Mouse (Mus musculus) adrenal gland, adult 18-20 months (tissue): ENCODE measurements around the gene Pdzd2. TPM values are rescaled to one million over a fixed set of nuclear protein-coding genes. Genes with fewer than 3 reads are reported as not detected.

Source experiments
- DNase-seq, 2 experiments: peaks; one replicate each; pipeline ENCODE4 v3.0.0; 2021 to 2022; ENCODE audit warnings: low spot score in 2 of 2
- long read RNA-seq, 2 experiments: library from polyadenylated mRNA; stranded (forward); transcript quantifications; one replicate each; pipeline ENCODE4 v2.0.0; 2021
- total RNA-seq, 2 experiments: library from RNA; stranded (reverse); gene quantifications; 1 replicate in 1 of 2; 2 replicates in 1 of 2; pipeline ENCODE4 v1.2.3; 2021

Pdzd2 gene
- 10 to 100 TPM; 15.0 to 26.0 TPM for total RNA-seq
- long read RNA-seq, experiment 1, partial matches to known transcripts: 1 of 2 reads
- long read RNA-seq, experiment 1, other reads (novel, unspliced or antisense): 1 of 2 reads
- long read RNA-seq, experiment 2, partial matches to known transcripts: 2 of 4 reads
- long read RNA-seq, experiment 2, other reads (novel, unspliced or antisense): 1 of 4 reads

DNA sequence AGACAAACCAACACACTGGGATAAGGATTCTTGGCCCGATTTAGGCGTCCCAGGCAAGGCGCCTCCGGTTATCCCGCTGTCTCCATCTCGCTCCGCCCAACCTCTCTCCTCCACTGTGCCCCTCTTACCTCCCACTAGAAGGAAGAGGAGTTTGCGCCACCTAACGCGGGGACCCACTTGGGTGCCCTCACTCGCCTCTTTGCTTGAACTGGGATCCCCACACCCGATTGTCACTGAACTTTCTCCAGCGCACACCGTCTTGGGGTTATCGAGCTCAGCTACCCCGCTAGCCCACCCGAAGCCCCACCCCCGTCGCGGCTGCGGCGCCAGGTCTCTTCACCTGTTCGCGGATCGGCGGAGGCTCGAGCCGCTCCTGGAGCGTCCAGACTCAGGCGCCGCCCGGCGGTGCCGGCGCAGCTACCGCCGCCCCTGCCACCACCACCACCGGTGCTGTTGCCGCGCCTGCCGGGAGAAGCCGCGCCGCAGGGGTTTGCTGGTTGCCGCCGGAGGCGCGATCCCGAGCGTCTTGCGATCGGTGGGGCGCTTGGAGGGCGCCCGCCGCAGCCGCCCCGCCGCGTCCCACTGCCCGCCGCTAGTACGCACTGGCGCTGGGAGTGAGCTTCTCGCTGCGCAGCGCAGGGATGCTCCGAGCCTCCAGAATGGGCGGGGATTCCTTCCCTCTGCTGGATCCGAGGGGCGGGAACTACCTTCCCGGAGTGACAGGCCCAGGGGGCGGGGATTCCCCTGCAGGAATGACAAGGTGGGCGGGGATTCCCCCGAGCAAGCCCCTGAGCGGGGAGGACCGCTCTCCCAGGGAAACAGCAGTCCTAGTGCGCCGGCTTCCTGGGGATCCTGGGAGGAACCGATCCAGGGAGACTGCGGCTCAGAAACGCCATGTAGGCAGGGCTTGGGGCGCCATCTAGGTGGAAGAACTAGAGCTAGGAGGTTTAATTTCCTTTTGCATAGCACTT, at the start of gene Pdzd2:
Gene Pdzd2 (minus strand): TSS at position 648 of the 971 bp plus-strand sequence.
- DNase-seq: peak; percentile 83 to 87

DNA sequence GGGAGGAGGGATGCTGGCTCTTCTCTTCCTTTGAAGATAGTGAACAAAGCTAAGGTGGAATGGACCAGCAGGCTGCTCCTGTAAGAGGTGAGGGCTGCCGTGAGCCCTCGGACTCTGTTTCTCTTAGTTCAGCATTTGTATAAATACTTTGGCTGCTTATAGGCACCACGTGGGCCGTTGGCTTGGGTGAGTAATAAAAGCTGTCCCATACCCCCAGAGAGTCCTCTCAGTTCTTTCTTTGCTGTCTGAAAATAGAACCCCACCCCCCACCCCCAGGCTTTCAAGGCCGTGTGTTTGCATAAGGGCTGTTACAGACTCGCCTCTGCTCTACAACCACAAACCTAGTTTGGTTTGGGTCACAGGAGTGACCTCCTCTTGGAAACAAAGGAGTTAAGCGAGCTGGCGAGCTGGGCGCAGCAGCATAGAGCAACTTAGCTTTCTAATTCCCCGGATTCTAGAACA, 49.7 kb upstream of the Pdzd2 start:
- DNase-seq: no peak

DNA sequence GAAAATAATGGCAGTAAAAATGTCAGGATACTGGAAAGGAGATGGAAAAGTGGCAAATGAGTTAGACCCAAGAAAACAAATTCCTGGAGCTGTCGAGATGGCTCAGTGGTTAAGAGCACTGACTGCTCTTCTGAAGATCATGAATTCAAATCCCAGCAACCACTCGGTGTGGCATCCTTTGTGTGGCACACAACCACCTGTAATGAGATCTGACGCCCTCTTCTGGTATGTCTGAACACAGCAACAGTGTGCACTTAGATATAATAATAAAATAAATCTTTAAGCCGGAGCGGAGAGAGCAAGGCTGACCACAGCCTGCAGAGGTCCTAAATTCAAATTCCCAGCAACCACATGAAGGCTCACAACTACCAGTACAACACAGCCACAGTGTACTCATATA, 48.8 kb upstream of the Pdzd2 start:
- no peak for DNase-seq

DNA sequence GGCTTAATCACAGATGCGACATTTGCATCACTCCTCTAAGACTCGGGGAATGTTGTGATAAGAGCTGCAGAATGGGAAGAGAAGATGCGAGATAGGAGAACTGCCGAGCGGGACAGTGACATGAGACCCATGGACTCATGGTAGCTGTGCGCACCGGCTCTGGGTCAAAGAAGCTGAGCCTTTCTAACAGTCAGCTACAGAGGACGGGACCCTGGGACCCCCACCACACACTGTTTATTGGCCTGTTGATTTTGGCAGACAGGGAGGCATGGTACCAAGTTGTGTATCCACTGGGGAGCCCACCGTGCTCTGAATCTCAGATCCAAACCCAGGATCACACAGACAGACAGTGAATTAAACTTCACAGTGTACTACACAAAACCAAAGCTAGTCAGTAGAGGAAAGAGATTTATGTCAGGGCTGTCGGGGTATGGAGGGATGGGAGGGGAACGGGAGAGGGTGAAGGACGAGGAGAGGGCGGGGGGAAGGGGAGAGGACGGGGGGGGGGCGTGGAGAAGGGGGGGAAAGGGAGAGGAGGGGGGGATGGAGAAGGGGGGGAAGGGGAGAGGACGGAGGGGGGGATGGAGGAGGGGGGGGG, 42.1 kb upstream of the Pdzd2 start:
- DNase-seq: no peak

DNA sequence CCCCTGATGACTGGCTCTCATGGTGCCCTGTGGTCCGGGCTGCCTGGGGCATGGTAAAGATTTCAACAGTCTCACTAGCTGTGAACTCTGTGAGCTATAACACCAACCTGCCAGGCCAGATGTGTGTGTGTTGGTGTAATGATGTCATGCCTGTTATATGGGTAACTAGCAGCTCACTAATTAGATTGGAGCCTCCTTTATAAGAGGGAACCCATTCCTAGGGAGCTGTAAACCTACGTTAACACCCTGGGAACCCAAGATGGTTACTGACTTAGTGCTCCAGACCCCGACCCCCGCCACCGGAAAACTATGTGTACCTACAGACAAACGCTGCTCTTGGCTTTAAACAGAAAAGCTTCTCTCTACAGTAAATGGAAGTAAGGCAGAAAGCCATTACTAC, 41.6 kb upstream of the Pdzd2 start:
- DNase-seq: no peak

DNA sequence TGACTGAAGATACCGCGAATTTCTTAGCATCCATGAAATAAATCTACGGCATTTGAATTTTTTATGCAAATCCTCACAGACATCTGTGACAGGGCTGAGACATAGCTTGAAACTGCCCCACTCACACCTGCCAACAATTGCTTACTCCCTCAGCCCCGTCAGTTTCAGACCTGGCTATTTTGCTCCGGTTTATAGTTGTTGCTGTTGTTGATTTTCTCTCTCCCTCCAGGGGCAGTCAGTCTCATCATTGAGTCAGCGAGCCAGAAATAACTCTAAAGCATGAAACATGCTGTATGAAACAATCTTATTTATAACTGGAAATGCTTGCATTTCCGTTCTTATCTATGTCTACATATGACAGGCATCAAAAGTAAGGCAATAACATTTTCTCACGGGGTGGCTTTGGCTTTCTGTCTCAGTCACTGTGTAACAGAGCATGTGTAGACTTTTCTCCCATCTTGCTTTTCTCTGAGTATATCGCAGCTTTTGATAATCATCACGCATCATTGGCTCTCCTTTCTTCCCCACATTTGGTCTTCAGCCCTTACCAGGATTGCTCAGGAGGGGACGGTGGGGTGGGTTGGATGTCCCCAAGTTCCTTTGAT, 34.5 kb upstream of the Pdzd2 start:
- DNase-seq: no peak

DNA sequence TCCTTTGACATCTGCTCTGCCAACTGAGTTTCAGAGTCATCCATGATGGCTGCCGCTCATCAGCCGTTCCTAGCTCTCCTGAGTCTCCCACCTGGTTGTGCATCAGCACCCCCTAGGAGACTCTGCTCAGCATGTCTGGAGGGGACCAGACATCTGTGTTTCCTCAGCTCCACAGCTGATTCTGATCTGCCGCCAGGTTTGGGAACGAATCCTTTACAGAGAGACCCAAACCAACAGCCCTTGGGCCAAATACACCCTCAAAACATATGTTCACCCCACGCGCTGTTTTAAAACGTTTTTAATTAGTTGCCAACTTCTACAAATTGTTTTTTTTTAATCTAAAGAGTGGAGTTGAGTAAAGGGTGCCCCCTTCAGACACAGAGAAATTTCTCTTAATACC, 31.2 kb upstream of the Pdzd2 start:
- DNase-seq: no peak

DNA sequence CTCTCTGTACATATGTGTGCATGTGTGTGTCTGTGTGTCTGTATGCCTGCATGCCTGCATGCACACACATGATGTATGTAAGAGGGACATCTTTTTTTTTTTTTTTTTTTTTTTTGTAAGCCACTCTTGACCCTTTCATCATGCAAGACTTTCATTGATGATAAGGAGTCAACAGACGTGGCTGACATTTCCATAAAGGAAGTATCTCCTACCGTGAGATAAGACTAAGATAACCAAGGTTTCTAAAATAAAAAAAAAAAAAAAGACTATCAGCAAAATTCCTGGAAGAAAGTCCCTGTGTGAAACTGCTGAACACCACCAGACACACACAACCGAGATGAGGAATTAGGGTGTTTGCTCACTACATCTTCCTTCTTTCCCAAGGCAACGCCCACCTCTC, 27.1 kb upstream of the Pdzd2 start:
- DNase-seq: no peak

DNA sequence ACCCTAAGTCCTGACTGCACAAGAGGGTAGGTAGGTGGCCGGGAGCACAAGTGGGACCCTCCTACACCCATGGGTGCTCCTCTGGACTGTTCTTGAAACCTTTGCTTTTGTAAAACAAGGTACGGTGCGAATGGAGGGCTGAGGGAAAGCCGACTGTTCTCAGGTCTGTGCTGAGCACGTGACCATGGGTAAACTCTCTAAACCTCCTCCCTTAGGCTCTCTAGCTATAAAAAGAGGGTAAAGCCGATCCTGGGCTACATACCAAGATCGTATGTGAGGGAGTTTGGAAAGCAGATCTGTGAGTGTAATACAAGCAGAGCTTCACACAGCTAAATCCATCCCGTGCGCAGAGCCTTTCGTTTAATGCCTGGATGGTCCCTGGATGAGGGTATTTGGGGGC, 23.4 kb upstream of the Pdzd2 start:
- DNase-seq: no peak

DNA sequence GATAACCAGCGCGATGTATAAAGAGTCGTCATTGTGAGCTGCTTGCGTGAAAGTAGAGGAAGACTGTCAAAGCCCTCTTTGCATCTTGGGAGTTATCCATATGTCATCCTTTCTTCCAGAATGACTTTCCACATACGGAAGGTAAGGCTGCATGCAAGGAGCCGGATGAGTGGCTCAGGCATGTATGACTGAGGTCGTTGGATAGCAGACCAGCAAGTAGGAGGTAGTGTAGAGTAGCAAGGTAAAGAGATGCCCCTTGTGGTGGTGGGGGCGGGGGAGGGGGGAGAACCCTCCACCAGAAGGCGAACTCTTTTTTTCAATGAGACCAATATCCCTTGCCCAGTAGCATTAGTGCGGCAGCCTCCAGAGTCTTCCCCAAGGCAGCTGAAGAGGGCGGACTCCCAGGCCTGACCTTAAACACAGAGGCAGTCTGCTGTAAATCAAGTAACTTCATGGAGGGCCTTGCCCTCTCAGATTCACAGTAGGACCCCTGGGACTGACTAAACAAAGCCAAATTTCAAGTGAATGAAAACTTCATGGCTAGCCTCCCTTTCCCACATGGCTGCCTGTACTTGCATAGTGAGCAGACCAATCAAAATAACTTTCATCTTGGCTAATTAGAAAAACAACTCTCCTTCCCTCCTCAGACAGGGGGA, 22.7 kb upstream of the Pdzd2 start:
- DNase-seq: no peak

DNA sequence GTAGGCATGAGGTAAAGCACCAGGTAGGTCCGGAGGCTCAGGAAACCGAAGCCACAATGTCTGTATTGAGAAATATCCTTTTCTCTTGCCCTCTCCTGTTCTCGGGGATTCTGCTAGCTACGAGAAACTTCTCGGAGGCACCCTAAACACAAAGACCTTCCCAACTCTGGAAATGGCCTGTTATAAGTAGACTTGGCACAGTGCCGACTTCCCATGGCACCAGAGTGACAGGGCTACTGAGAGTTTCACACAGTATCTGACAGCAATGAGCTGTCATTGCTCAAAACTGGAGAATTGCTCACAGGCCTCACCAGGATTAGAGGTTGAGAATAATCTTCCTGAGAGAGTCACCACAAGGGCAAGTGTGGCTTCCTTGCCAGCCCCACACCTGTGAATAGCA, 21.0 kb upstream of the Pdzd2 start:
- no peak for DNase-seq

DNA sequence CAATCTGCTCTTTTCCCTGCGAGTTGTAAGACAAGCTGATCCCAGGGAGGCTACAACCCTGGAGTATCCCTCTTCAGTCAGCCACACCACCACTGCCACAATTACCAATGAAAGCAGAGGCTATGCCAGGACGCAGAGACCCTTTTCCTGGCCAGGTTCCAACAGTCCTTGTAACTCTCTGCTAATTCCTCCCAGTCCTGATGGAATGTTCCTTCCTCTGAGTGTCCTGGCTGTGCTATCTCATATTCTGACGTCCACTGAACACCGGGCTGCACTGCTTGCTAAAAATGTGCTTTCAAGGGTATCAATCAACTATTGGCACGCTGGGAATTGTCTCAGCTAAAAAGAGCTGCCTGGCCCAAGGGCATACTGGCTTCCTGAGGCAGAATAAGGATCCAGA, 18.7 kb upstream of the Pdzd2 start:
- no peak for DNase-seq

DNA sequence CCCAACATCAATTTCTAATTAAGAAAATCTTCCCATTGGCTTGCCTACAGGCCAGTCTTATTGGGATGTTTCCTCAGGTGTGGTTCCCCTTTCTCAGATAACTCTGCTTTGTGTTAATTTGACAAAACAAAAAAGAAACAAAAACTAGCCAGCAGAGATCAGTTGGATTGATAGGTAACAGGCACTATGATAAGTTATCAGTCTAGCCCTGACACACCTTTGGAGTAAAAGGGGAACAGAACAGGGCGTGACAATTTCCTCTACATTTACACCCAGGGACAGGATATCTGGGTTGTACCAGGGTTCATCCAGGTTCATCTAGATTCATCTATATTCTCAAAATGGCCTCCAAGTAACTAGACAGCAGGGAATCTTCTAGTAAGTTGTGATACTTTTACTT, 18.0 kb upstream of the Pdzd2 start:
- no peak for DNase-seq

DNA sequence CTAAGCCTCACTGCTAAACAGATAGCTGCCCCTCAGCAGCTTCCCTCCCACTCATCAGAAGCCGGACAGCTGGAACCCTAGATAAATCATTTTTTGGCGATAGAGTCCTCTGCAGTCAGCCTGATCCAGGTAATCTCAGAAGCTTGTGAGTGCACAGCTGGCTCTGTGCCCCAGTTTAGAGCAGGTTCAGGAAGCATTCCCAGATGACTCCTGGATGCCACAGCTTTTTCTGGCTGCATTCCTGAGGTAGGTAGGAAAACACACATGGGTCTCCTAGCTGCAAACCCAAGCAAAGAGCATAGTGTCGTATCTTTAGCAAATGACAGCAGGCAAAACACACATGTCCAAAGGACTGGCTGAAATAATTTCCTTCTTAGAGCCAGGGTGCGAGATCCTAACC, 13.5 kb upstream of the Pdzd2 start:
- no peak for DNase-seq

DNA sequence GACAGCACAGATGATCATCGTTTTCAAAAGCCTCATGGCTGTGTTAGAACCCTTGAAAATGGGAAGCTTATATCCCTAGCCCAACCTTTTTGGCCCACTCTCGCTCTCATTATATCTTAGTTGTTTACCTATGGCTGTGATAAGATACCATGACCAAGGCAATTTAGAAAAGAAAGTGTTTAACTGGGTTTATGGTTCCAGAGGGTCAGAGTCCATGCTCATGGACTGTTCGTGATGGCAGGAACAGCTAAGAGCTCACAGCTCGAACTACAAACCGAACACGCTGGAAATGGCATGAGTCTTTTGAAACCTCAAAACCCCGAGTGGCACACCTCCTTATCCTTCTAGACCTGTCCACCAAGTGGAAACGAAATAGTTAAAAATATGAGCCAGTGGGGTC, 11.2 kb upstream of the Pdzd2 start:
- no peak for DNase-seq

DNA sequence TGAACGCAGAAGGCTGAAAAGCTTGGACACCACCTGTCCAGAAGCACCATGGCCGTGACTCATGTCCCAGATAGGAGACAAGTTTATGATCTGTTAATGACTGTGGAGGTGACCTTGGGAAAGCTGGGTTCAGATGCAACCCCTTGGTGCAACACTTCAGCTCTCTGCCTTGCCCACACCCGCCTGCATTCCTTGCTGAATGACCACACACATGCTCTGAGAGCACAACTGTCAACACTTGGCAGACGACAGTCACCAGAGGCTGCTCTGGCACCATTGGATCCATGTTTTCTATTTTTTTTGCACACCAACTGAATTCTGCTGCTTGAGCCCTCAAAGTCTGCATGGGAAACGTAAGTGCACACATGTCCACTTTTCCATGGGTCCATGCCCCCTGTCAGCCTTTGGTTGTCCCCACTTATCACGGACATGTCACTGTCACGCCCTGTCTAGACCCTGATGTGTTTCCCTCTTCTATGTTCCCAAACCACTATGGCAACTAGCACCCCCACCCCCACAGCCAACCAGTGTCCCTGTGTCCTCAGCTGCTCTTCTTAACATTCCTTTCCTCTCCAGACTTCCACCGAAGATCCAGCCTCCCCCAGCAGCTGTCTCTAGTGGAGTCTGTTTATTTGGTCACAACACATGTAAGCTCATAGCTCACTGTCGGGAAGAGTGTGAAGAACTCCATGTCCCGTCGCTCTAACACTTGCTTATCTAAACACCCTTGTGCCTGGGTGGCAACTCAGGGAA, 10.0 kb upstream of the Pdzd2 start:
- DNase-seq: no peak

DNA sequence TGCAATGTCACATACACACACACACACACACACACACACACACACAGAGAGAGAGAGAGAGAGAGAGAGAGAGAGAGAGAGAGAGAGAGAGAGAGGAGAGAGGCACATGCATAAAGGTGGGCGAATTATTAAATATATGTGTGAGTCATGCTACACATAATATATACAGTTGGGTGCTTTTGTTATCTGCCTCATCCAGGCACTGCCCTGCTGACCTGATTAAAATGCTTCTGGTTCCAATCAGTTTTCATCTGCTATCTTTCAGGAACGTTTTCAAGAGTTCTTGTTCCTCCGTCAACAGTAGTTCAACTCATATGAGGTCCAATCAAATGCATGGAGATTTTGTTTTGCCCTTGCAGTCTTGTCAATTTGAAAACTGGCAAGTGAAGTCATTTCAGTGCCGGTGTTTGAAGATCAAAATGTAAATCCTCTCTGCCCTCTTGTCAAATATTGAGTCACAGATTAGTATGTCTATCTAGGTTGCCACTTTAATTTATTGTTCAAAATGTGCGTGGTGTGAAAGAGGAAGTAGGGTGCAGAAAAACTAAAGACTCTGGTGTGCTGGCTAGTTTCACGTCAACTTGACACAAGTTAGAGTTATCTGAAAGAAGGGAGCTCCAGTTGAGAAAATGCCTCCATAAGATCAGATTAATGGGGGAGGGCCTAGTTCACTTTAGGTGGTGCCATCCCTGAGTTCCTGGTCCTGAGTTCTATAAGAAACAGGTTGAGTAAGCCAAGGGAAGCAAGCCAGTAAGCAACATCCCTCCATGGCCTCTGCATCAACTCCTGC, 2.6 kb upstream of the Pdzd2 start:
- no peak for DNase-seq

DNA sequence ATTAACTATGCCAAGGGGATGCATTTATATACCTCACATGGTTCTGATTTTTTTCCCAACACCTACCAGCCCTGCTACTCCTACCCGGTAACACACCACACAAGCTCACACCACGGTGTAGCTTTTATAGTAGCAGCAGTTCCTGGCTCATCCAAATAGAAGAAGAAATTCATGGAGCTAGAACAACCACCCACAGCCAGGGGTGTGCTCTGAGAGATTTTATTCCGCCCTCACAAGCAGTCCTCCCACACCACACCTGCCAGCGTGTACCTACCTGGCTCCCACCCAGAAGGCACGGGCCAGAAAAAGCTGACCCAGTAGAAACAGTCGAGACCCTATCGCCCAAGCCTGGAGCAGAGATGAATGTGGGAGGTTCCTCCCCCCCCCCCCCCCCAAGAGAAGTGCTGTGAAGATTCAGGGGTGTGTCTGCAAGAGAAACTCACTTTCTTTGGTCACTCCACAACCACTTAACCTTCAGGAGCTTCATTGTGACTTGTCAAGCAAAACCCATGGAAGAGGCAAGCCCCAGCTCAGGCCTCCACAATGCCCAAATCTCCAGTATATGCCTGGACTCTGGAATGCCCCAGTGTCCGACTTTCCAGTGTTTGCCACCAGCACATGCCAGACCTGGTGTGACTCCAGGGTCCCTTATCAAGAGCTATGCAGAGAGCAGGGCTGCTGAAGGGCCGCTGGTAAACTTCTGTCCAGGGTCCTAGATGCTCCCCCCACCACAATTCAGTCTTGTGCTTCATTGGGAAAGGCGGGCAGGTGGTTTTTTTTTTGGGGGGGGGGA, 1.2 kb downstream of the Pdzd2 start:
- no peak for DNase-seq

DNA sequence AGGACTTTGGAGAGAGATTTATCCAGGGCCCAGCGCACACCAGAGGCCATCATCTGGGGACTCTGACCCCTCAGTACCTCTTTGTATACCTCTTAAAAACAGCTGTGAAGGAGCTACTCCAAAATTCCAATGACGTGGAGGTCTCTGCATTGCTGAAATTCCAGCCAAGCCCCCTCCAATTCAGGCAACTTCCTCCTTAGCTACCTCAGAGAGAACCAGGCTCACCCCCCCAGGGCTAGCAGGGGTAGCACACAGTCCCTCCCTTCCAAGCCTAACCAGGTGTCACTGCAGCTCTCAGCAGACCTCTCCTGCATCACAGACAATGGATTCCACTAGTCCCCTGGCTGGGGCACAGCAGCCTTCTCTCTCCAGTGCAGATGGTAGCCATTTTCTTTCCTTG, 4.5 kb downstream of the Pdzd2 start:
- DNase-seq: no peak
